Mouse (Mus musculus): ENCODE results near the gene Tspyl3. TPM values are rescaled to one million over a fixed set of nuclear protein-coding genes. Genes with fewer than 3 reads are reported as not detected.
"Not testable (repeated sequence)": the region's sequence is repeated elsewhere in the genome, so short reads cannot be mapped to it uniquely, and the experiment has no call there.

The Tspyl3 gene
- under 1 TPM; 0.32 to 0.51 TPM for total RNA-seq (2021)
- long read RNA-seq, experiment 1, partial matches to known transcripts = 0 of 1 reads
- long read RNA-seq, experiment 1, other reads (novel, unspliced or antisense) = 0 of 1 reads
- long read RNA-seq, experiment 2, partial matches to known transcripts = 0 of 1 reads
- long read RNA-seq, experiment 2, other reads (novel, unspliced or antisense) = 0 of 1 reads

DNA sequence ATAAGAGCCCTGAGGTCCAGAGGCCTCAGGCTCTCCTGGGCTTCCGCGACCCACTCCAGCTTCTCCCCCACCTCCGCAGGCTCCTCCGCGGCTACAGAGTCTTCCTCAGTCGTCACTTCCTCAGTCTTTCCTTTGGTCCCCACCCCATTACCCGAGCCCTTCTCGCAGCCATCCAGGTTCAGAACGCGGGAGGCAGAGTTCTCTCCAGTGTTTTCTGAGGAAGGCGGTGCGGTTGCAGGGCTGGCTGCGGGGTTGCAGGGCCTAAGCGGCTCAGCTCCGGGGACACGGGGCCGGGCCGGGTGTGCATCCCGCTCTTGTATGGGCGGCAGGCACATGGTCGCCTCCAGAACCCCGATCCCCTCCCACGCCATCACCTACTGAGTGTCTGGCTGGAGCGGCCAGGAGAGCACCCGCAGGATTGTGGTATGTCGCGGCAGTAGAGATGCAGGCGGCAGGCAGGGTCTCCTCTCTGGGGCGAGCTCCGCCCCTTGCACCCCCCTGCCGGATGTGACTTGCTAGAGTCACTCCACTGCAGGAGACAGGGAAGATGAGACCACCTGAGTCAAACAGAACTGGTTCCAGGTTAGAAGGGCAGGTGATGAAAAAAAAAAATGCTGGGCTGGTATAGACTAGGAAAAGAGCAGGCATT is at the start of gene Tspyl3:
Gene Tspyl3, minus strand, starts transcription at position 496 of the 649 bp plus-strand sequence.
- peak in 1 of 2 experiments; percentile 31 for DNase-seq
- intact Hi-C loops (cut with DNase I) = no loop called here

DNA sequence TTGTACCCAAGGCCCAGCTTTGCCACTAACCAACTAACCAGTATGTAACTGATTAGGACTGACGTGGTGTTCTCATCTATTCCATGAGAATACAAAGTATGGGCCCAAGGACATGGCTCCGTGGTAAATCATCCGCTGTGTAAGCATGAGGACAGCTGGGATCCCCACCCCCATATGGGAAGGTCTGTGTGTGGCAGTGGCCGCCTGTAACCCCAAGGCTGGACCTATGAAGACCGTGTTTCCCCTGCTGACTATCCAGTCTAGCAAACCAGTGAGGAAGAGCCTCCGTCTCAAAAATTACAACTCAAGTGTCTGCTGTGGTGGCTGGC is 49.6 kb upstream of the Tspyl3 start:
- intact Hi-C loops (cut with DNase I) = no loop called here
- no peak for DNase-seq

- DNase-seq; intact Hi-C loops (cut with DNase I): not testable (repeated sequence)
These were observed 49.1 kb upstream of the Tspyl3 start for GRCm38 (mm10) chr2:153274200-153274918.

GRCm38 (mm10) chr2:153270231-153270915 is 45.1 kb upstream of the Tspyl3 start:
- DNase-seq; intact Hi-C loops (cut with DNase I): not testable (repeated sequence)

DNA sequence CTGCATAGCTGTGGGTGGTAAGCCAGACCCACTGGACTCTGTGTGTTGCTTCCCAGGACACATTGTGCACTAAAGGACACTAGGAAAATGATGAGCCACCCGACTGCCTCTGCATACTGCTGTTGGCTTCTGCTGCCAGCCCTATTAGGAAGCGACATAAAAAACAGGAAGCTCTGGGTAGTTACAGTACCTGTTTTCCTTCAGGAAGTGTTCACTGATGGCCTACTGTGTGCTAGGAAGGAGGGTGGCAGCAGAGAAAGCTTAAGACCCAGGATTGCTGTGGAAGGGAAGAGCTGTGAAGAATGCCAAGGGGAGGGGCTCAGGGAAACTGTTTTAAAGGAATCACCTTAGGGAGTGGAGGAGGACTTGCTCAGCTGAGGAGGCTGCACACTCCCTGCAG is 42.1 kb upstream of the Tspyl3 start:
- no peak for DNase-seq
- intact Hi-C loops (cut with DNase I) = no loop called here

GRCm38 (mm10) chr2:153263053-153263452 is 37.8 kb upstream of the Tspyl3 start:
- DNase-seq = no peak
- intact Hi-C loops (cut with DNase I) = no loop called here

GRCm38 (mm10) chr2:153259864-153260674 is 34.8 kb upstream of the Tspyl3 start:
- intact Hi-C loops (cut with DNase I) = no loop called here

GRCm38 (mm10) chr2:153259030-153259863 is 34.0 kb upstream of the Tspyl3 start:
- DNase-seq = no peak
- intact Hi-C loops (cut with DNase I) = no loop called here

More at GRCm38 (mm10) chr2:153259864-153260674, 34.8 kb upstream of the Tspyl3 start:
- no peak for DNase-seq

- intact Hi-C loops (cut with DNase I) = no loop called here
- no peak for DNase-seq
These were observed 31.4 kb upstream of the Tspyl3 start for GRCm38 (mm10) chr2:153256604-153257003.

DNA sequence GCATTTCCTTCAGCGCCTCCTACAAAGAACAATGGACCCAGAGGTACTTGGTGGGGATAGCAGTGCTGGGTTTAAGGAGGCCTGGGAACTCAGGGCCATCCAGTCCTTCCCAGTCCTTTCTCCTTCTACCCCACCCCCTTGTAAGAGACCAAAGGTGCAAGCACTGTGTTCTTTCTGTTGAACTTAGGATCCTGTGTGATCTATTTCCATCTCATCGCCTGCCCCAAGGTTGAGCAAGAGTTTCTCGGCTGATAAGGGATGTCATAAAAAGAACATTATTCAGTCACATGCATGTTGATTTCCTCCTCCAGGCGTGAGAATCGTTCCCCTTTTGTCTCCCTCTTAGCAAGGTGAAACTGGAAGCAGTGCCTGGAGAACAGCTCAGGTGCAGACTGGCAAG is 24.5 kb upstream of the Tspyl3 start:
- no peak for DNase-seq
- intact Hi-C loops (cut with DNase I) = no loop called here

DNA sequence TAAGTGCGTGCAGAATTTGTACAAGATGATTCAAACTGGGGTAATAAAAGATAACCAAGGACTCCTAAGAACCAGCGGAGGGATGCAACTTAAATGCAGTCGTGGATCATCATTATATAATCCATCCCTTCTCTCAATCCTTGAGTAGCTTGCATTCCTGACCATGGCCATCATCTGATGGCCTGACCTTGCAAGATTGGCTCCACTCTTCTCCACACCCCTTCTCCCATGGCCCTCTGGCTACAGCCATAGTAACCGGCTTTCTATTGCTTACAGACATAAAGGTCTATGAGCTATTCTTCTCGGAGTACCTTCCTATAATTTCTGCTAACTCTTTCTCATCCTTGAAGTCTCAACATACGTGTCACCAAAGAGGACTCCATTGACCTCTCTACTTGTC is 16.9 kb upstream of the Tspyl3 start:
- DNase-seq = no peak
- intact Hi-C loops (cut with DNase I) = loop anchor here (5.0 kb wide), 2 partner anchors 50 to 95 kb away; partner anchors contain the start of gene Kif3b

GRCm38 (mm10) chr2:153241250-153242014 is 16.2 kb upstream of the Tspyl3 start, which contains the start of the genes Plagl2 and Pofut1:
Plagl2 (minus strand) TSS chr2:153241426.
Pofut1 (plus strand) TSS chr2:153241533.
- peak; percentile 80 to 86 for DNase-seq
- intact Hi-C loops (cut with DNase I) = loop anchor here (5.0 kb wide), 2 partner anchors 51 to 94 kb away; partner anchors contain the start of gene Kif3b

- intact Hi-C loops (cut with DNase I) = loop anchor here (5.0 kb wide), 2 partner anchors 52 to 93 kb away; partner anchors contain the start of gene Kif3b
- DNase-seq = no peak
These were observed 15.5 kb upstream of the Tspyl3 start for GRCm38 (mm10) chr2:153240701-153241235.

DNA sequence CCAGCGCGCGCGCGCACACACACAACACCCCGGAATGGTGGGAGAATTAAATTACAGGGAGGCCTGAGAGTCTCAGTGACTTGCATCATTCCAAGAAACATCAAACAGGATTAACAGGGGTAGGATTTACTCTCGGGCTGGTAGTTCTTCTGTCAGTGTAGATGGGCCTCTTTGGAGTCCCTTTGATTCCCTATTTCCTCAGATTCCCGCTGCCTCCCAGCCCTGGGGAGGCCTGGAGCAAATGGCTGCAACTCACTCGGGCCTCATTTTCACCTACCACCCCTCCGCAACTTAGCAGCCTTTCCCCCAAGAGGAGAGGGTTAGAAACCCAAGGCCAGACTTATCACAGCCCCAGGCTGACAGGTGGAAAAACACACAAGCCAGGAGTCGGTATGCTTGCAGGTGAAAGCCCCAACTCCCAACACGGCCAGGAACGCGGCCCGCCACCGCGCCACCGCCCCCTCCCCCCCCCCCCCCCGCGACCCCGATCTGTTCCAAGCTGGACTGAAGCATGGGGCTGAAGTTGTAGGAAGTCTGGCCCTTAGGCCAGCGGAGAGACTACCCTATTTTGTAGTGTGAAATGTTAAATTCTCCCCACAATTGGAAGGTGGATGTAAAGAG is 14.7 kb upstream of the Tspyl3 start:
- DNase-seq = no peak
- intact Hi-C loops (cut with DNase I) = loop anchor here (5.0 kb wide), 2 partner anchors 52 to 93 kb away; partner anchors contain the start of gene Kif3b

GRCm38 (mm10) chr2:153239021-153239859 is 14.0 kb upstream of the Tspyl3 start:
- no peak for DNase-seq
- intact Hi-C loops (cut with DNase I) = no loop called here

DNA sequence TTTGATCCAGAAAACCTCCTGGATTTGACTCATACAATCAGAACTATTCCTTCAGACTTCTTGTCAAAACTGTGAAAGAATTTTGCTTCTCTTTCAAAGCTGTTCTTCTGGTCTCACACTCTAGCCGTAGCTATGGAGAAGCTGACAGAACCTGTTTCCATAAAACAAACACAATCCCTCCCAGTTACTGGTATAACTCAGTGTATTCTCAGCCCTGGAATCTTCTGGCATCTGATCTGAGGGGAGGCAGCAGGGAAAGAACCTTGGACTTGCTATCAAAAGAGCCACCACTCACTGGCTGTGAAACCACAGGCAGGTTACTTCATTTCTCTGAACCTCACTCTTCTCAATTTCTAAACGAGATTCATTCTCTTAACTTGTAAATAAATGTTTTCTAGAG is 13.2 kb upstream of the Tspyl3 start:
- no peak for DNase-seq
- intact Hi-C loops (cut with DNase I) = no loop called here

DNA sequence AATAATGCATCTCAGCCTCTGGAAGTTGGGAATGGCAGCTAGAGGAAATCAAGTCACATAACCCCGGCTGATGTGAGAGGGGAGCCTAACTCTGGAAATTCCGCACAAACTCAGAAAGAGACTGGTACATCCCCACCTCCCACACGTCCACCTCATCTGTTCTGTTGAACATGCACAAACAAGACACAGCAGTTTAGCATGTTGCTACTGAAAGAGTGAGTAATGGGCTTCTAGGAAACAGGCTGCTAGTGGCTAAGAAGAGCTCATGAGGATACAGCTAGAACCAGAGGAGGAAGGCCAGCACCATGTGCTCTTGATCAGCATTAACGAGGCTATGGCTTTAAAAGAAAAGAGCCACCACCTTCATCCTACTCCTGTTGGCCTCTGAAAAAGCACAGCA is 12.7 kb upstream of the Tspyl3 start:
- intact Hi-C loops (cut with DNase I) = no loop called here
- no peak for DNase-seq

Measured in gastrocnemius, postnatal 36 days (tissue).